Mouse (Mus musculus) limb, embryonic 13.5 days (tissue): ENCODE data around the gene Tmbim4. TPM values are rescaled to one million over a fixed set of nuclear protein-coding genes. Genes with fewer than 3 reads are reported as not detected.
"Not testable (repeated sequence)": the region's sequence is repeated elsewhere in the genome, so short reads cannot be mapped to it uniquely, and the experiment has no call there.

ENCODE experiments used
- ATAC-seq: fragments of 200-750 bp; cut with Nextera tagmentation; 2 replicates; pipeline ENCODE4 v1.8.0; 2017; ENCODE audit warnings: low read depth, moderate number of reproducible peaks, moderate TSS enrichment; ENCODE audit not compliant: low FRiP score
- H3K27ac ChIP-seq: fragments of 300-500 bp; sonication (generic); 2 replicates; pipeline ENCODE4 v1.5.1; 2015; ENCODE audit warnings: inconsistent platforms, mild to moderate bottlenecking, moderate library complexity
- H3K27me3 ChIP-seq: fragments of 300-500 bp; sonication (generic); 2 replicates; pipeline ENCODE4 v1.6.1; 2015; ENCODE audit warnings: mild to moderate bottlenecking, inconsistent platforms
- H3K36me3 ChIP-seq: fragments of 300-500 bp; sonication (generic); 2 replicates; pipeline ENCODE4 v1.6.1; 2015; ENCODE audit warnings: inconsistent platforms, mild to moderate bottlenecking, moderate library complexity
- H3K4me1 ChIP-seq: fragments of 300-500 bp; sonication (generic); 2 replicates; pipeline ENCODE4 v1.6.1; 2015; ENCODE audit warnings: inconsistent platforms
- H3K4me2 ChIP-seq: fragments of 300-500 bp; sonication (generic); replicated peaks from 2 replicates; pipeline ENCODE4 v1.6.1; 2015; ENCODE audit warnings: inconsistent platforms, mild to moderate bottlenecking, moderate library complexity
- H3K4me3 ChIP-seq: fragments of 300-500 bp; sonication (generic); 2 replicates; pipeline ENCODE4 v1.5.1; 2015; ENCODE audit warnings: moderate library complexity, mild to moderate bottlenecking, inconsistent platforms
- H3K9ac ChIP-seq: fragments of 300-500 bp; sonication (generic); 2 replicates; pipeline ENCODE4 v1.6.1; 2015; ENCODE audit warnings: mild to moderate bottlenecking, inconsistent platforms
- H3K9me3 ChIP-seq: fragments of 300-500 bp; sonication (generic); 2 replicates; pipeline ENCODE4 v1.6.1; 2016; ENCODE audit warnings: inconsistent platforms
- WGBS: fragments of 180-500 bp; shearing (Covaris S2); methylation state at CpG from one replicate; pipeline ENCODE4 v1.1.7; 2015; 5-methylcytosine and 5-hydroxymethylcytosine counted together
- polyA plus RNA-seq: library from polyadenylated mRNA; unstranded; fragments of >200 nt; fragmentation: Nextera tagmentation; extraction: Ambion mirVana; gene quantifications from 2 replicates; pipeline ENCODE4 v1.2.1, GENCODE M21; 2015

Gene Tmbim4
- polyA plus RNA-seq, 1 experiment from 2014 or later = 91.7 TPM

DNA sequence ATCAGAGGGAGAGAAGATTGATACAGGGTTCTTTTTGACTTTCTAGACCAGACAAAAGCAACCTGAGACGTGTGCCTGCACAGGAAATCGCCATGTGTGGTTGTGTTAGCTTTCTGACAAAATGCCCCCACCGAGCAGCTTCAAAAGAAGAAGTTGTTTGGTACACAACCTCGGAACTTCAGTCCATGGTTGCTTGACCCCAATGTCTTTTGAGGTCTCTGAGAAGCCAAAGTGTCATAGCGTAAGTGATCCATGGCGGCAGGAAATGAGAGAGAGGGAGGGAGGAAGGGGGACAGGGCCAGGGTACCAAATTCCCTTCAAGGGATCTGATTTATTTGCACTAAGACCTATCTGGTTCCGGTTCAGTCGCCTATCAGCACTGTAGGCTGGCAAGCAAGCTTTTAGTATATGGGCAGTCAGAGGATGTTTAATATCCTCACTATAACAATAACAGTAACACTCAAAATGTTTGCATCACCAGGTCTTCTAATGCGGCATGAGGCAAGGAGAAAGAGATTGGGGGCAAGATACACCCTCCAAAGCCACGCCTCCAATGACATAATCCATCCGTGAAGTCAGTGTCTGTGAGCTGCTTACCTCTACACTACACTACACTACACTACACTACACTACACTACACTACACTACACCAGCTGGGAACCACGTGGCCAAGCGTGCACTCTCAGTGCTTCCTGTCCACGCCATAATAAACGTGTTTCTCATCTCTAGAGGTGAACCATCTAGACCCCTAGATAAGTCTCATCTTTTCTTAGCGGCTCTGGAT is 1.3 kb downstream of the Tmbim4 start:
- Histone ChIP-seq H3K36me3 (no peaks in the 10 kb centered on the region), H3K27ac (no peak overlapping the region), H3K4me2 (no peak overlapping the region), H3K27me3 (peaks cover 18% of the 10 kb centered on the region), H3K4me1 (no peaks in the 10 kb centered on the region), H3K9ac (no peak overlapping the region), H3K9me3 (no peaks in the 10 kb centered on the region), H3K4me3 (no peak overlapping the region)
- WGBS = 74% methylated on average over 16 of the region's 16 CpGs
- no peak for ATAC-seq

DNA sequence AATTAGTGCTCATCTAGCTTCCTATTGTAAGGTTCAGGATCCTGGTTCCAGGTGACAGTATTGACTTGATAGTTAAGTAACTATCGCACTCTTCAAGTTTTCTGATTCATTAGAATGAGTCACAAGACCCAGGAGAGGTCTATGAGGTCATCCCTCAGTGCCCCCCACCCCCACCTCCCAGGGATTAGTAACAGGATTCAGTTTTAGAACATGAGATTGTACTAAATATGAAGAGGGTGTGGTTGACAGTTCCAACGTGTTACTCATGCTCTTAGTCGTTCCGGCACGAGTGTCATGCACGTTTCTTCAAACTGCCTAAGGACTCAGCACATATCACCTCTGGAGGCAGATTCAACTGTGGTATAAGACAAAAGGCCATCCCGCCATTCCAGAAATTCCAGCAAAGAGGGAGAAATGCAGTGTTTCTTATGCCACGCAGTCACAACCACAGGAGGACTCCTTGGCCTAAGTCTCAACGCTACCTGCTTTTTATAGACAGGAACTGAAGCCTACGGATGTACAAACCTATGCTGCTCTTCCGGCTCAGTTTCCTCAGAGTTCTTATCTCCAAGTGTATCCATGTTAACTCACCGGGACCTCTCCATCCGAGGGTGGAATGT is 3.3 kb downstream of the Tmbim4 start:
- H3K36me3 ChIP-seq = no peaks in the 10 kb centered on the region
- H3K9me3 ChIP-seq = no peaks in the 10 kb centered on the region
- no peaks in the 10 kb centered on the region for H3K4me1 ChIP-seq
- no peak overlapping the region for H3K9ac ChIP-seq
- peaks cover 15% of the 10 kb centered on the region for H3K27me3 ChIP-seq
- no peak overlapping the region for H3K4me2 ChIP-seq
- 86% methylated on average over 13 of the region's 13 CpGs for WGBS
- H3K4me3 ChIP-seq = no peak overlapping the region
- ATAC-seq = no peak
- H3K27ac ChIP-seq = no peak overlapping the region

DNA sequence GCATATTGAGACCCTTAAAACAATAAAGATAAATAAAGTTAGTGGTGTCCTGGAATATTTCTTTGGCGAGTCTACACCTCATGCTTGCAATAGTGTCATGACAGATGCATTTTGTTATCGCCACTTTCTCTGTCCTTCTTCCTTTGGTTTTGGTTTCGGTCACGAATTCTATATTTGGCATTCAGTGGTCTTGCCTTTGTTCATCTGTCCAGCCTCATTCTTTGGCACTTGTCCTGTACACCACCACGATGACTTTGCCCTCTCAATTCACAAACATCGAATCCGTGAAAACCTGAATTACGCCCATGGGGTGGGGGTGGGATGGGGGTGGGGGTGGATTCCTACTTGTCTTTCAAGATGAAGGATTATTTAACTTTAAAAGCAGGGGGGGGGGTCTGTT is 6.6 kb downstream of the Tmbim4 start:
- H3K36me3 ChIP-seq = peaks cover 10% of the 10 kb centered on the region
- H3K27me3 ChIP-seq = peaks cover under 1% of the 10 kb centered on the region; the same call in 1 of the 2 replicates
- 88% methylated on average over 8 of the region's 8 CpGs for WGBS
- H3K4me2 ChIP-seq = no peak overlapping the region
- ATAC-seq = no peak
- H3K9me3 ChIP-seq = peaks cover 6% of the 10 kb centered on the region
- H3K4me3 ChIP-seq = no peak overlapping the region
- H3K4me1 ChIP-seq = no peaks in the 10 kb centered on the region
- H3K9ac ChIP-seq = no peak overlapping the region
- no peak overlapping the region for H3K27ac ChIP-seq

DNA sequence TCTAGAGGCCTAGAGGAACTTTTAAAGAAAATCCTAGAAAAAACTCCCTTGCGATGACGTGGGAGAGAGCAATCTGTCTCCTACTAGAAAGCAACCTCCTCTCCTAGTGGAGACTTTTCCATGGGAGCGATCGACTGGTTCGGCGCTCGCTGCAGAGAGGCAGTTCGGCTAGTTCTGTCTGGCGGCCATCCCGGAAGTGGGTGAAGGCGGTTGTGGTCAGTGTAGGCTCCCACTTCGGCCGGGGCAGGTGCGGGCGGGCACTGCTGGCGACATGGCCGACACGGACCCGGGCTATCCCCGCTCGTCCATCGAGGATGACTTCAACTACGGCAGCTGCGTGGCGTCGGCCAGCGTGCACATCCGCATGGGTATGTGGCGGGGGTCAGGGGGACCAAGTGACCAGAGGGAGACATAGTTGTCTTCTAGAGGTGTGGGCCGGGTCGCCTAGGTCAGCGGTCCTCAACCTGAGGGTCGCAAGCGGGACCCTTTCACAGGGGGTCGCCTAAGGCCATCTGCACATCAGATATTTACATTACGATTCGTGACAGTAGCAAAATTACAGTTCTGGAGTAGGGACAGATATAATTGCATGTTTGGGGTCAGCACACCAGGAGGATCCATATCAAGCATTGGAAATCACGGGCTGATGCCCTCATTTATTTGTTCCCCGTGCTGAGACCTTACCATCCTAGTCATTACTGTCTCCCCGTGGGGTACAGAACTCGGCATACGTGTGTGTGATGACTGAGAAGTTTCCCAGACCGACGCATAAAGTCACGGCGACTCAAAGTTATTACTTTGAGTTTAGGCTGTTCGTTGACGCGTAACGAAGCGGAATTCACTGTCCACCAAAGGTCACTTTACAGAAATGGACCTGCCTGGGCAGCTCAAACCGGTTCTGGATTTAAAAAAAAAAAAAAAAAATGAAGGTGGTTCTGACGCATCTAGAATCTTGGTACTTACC is 7.5 kb downstream of the Tmbim4 start:
- Histone ChIP-seq H3K9ac (peak overlapping the region; percentile 85), H3K27me3 (no peaks in the 10 kb centered on the region), H3K27ac (no peak overlapping the region), H3K4me2 (peak overlapping the region; percentile 79), H3K36me3 (peaks cover 10% of the 10 kb centered on the region), H3K4me3 (peak overlapping the region; percentile 97), H3K4me1 (no peaks in the 10 kb centered on the region), H3K9me3 (peaks cover 6% of the 10 kb centered on the region)
- peak; percentile 87 for ATAC-seq
- whole genome bisulfite sequencing = 4% methylated on average over 53 of the region's 53 CpGs

DNA sequence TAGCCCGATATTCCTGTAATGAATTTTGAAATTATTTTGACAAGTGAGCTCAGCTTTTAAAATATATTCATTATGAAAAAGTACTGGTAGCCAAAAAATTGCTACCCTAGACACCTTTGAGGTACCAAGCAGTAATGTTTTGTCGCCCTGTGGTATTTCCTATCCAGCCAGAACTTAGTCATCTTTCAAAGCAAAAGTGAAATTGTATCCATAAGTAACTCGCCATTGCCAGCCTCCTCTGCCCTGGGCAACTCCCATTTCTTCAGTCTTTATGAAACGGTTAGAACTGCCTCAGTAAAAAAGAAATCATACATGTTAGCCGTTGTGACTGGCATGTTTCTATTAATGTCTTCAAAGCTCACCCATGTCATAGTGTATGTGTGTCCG is 8.1 kb downstream of the Tmbim4 start:
- H3K4me2 ChIP-seq = peak overlapping the region; percentile 79
- H3K4me1 ChIP-seq = no peaks in the 10 kb centered on the region
- H3K9me3 ChIP-seq = peaks cover 6% of the 10 kb centered on the region
- no peaks in the 10 kb centered on the region for H3K27me3 ChIP-seq
- peaks cover 10% of the 10 kb centered on the region for H3K36me3 ChIP-seq
- peak overlapping the region; percentile 85 for H3K9ac ChIP-seq
- ATAC-seq = no peak
- H3K4me3 ChIP-seq = peak overlapping the region; percentile 97
- H3K27ac ChIP-seq = no peak overlapping the region
- WGBS = 62% methylated on average over 6 of the region's 6 CpGs

DNA sequence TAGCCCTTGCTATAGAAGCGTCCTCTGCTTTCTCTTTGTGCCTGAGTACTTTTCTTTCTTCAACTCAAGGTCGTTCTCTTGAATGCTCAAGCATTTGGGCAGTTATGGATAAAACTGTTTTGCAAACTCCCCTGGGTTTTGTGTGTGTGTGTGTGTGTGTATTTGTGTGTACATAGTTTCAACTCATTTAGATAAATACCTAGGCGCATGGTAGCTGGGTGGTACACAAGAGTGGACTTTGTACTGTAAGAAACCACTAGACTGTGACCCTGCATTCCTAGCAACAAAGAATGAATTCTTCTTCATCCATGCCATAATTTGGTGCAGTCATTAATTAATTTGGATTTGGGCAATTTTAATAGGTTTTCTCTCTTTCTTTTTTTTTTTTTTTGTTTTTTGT is 8.7 kb downstream of the Tmbim4 start:
- H3K27ac ChIP-seq = no peak overlapping the region
- no peak for ATAC-seq
- no peak overlapping the region for H3K9ac ChIP-seq
- 90% methylated on average over 3 of the region's 3 CpGs for WGBS
- peaks cover 6% of the 10 kb centered on the region for H3K9me3 ChIP-seq
- peak overlapping the region; percentile 79 for H3K4me2 ChIP-seq
- no peaks in the 10 kb centered on the region for H3K4me1 ChIP-seq
- peaks cover 10% of the 10 kb centered on the region for H3K36me3 ChIP-seq
- H3K27me3 ChIP-seq = no peaks in the 10 kb centered on the region
- H3K4me3 ChIP-seq = peak overlapping the region; percentile 97; the same call in 1 of the 2 replicates

DNA sequence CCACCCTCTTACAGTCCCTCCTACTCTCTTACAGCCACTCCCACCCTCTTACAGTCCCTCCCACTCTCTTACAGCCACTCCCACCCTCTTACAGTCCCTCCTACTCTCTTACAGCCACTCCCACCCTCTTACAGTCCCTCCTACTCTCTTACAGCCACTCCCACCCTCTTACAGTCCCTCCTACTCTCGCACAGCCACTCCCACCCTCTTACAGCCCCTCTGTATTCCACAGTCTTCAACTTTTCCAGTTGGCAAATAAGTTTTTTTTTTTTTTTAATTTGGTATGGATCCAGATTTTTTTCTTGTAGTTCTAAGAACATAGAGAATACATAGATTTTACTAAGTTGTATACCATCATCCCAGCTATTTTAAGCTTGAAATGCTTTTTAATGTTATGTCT is 15.7 kb downstream of the Tmbim4 start:
- H3K27me3 ChIP-seq, H3K4me3 ChIP-seq, H3K9ac ChIP-seq, H3K4me2 ChIP-seq, H3K9me3 ChIP-seq, H3K4me1 ChIP-seq, H3K27ac ChIP-seq, ATAC-seq: not testable (repeated sequence)
- 94% methylated on average over 1 of the region's 1 CpGs for WGBS
- peaks cover 29% of the 10 kb centered on the region for H3K36me3 ChIP-seq

DNA sequence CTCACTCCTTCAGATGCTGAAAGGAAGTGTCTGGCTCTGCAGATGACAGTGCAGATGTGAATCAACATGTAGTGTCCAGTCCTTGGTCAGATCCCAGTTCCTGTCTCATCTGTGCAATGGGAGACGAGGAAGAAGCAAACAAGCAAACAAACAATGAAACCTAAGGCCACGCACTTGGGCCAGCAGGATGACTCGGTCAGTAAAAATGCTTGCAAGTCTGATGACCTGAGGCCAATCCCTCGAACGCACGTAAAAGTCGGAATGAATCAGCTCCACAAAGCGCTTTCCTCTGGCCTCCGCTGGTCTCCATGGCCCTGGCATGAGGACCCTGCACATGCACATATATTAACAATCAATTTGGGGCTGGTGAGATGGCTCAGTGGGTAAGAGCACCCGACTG is 17.6 kb downstream of the Tmbim4 start:
- Histone ChIP-seq H3K36me3 (peaks cover 32% of the 10 kb centered on the region), H3K27ac (no peak overlapping the region), H3K4me3 (no peak overlapping the region), H3K27me3 (no peaks in the 10 kb centered on the region), H3K9ac (no peak overlapping the region), H3K4me2 (no peak overlapping the region), H3K9me3 (no peaks in the 10 kb centered on the region), H3K4me1 (no peaks in the 10 kb centered on the region)
- ATAC-seq = no peak
- WGBS = 91% methylated on average over 10 of the region's 10 CpGs

DNA sequence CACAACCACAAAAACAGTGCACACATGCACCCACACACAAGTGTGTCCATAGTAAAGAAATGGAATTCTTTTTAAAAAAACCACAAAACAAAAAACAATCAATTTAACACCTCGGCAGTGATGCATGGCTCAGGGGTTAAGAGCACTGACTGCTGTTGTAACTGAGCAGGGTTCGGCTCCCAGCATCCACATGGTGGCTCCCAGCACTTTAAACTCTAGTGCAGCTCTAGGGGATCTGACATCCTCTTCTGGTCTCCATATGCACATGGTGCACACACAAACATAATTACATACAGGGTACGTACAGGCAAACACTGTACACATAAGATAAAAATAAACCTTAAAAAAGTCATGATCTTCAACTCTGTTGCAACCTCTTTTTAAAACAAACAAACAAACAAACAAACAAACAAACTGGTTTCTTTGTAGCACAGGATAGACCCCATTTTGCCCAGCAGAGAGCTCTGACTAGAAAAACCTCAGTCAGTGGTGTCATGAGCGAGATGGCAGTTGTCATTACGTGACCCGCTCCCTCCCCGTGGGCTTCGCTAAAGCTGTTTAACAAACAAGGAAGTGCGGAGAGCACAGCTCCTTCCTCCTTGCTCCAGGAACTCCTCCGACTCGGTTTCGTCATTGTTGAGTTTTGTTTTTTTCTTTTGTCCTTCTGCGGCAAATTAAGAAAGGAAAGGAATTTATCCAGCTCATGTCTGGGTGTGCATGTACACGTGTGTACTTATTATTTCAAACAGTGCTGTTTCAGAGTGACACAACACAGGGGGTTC is 18.4 kb downstream of the Tmbim4 start:
- ATAC-seq = no peak
- no peaks in the 10 kb centered on the region for H3K9me3 ChIP-seq
- 83% methylated on average over 14 of the region's 14 CpGs for WGBS
- H3K36me3 ChIP-seq = peaks cover 37% of the 10 kb centered on the region
- no peaks in the 10 kb centered on the region for H3K27me3 ChIP-seq
- H3K27ac ChIP-seq = no peak overlapping the region
- no peaks in the 10 kb centered on the region for H3K4me1 ChIP-seq
- no peak overlapping the region for H3K9ac ChIP-seq
- no peak overlapping the region for H3K4me3 ChIP-seq
- H3K4me2 ChIP-seq = no peak overlapping the region

DNA sequence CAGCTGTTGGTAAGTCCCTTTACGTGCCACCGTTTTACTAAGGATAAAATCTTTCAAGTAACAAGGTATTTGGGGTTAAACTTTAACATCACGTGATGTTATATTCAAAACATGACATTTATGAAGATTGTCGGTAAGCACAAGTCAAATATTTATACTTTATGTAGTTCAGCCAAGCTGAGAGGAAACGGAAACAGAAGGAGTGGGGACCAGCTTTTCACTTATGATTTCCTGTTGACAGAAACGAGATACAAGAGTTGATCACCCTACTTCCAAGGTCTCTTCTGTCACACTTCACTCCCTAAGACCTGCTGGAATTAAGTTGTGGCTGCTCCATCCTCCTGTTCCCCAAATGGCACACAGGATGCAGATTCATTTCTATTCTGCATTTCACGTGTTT is 19.4 kb downstream of the Tmbim4 start:
- 82% methylated on average over 7 of the region's 7 CpGs for WGBS
- no peak for ATAC-seq

DNA sequence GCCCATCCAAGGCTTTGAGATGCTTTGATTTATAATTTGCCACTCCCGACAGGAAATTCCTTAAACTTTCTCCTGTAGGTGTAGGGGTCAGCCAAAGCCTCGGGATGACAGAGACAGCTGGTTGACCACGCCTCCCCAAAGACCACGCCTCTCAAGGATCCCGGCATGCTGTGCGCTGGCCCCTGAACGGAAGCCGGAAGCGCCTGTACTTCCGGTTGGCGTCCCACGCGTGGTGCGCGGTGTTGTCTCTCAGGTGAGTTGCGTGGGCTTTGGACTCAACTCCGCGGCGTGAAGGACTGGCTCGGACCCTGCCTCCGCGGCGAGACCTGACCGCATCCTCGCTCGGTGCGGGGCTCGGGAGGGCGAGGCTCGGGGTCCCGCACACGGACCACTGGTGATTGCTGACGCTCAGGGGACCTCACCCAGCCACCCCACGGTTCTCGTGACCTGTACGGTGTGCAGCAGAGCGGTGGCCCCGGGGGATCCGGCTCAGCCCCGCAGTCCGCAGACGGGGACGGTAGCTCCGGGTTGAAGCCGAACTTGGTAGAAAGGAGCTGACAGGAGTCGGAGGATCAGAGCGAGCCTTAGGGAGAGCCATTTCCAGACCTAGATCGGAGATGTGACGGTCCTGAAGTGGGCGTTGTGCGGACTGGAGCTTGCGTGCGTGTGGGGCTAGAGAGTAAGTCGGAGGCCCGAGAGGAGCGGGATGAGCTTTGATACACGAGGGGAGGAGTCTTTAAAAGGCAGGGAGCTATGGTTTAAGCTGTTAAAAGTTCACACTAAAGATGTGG is 25.7 kb downstream of the Tmbim4 start, which contains the start of gene Llph:
Gene Llph (plus strand): TSS at position 200 of the 791 bp plus-strand sequence.
- H3K4me1 ChIP-seq = peaks cover 19% of the 10 kb centered on the region
- under 1% methylated on average over 57 of the region's 57 CpGs for WGBS
- peak; percentile 91 for ATAC-seq
- H3K9ac ChIP-seq = peak within 1 kb of the TSS; percentile 89
- H3K9me3 ChIP-seq = no peaks in the 10 kb centered on the region
- peak within 1 kb of the TSS; percentile 84 for H3K4me2 ChIP-seq
- peak within 1 kb of the TSS; percentile 28; the same call in 1 of the 2 replicates for H3K27ac ChIP-seq
- H3K36me3 ChIP-seq = peaks cover 41% of the 10 kb centered on the region
- no peaks in the 10 kb centered on the region for H3K27me3 ChIP-seq
- H3K4me3 ChIP-seq = peak within 1 kb of the TSS; percentile 99

More for the DNA sequence above, 19.4 kb downstream of the Tmbim4 start:
- Histone ChIP-seq H3K27ac (no peak overlapping the region), H3K4me2 (no peak overlapping the region), H3K27me3 (no peaks in the 10 kb centered on the region), H3K4me1 (no peaks in the 10 kb centered on the region), H3K9ac (no peak overlapping the region), H3K9me3 (no peaks in the 10 kb centered on the region), H3K36me3 (peaks cover 35% of the 10 kb centered on the region), H3K4me3 (no peak overlapping the region)
